Mouse (Mus musculus): ENCODE data around the gene Pym1.

Pym1 gene

DNA sequence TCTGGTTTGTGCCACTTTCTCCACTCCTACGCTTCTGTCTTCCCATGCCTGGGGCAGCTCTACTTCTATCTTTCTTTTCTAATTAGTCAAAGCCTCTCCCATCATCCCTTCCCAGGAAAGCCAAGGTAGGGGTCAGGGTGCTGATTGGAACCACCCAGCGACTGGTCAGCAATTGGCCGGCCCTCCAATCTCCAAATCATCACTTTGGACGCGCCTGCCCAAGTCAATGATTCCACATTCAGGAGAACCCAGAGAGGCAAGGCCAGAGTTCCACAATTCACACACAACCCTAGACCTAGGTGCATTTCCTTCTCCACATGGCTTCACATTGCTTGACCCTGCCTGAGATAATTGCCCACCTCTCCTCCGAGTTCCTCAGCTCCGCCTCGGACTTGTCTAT lies 3.5 kb upstream of the Pym1 start:
- in situ Hi-C loops (cut with MboI; ENCODE audit: unreplicated experiment in 2 of 2), result loop anchor here in 1 of 2 experiments (5.0 to 10.0 kb wide), 2 partner anchors 42 to 649 kb away; partner anchors contain the start of genes Baz2a and Pmel

DNA sequence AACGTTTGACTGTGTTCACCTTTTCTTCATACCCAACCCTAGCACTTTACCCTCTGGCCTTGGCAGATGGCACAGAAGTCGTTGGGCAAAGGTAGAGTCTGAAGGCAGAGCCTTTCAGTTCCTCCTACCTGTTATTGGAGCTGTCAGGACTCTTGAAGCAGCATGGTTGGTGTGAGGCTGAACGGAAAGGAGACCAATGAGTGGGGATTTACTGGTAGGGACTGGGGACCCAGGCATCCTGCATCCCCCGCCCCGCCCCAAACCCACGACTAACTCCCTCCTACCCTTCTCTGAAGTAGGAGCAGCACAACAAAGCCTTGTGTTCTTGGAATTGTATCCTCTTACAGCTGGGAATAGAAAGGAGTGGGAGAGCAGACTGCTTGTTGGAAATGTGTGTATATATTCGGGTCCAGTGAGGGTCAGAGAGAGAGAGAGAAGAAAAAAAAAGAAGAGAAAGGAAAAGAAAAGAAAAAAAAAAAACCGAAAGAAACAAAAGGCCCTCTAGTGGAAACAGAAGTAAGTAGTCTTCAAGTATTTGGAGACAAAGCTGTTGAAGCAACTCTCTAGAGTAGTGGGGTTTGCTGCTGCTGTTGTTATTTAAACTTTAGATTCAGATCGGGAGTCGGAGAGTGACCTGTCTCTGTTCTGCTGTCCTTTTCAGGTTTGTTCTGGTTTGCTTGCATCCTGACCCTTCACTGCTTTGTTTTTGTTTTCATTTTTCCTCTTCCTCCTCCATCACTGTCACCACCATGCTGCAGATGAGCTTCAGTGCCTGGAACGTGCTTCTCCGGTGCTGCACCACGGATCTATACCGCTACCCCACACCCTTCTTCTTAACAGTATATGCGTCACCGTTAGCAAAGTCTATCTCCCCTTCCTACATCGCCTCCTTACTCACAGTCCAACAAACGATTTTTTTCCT lies 2.7 kb upstream of the Pym1 start, which contains the start of gene Dgka:
Gene Dgka (minus strand): TSS at position 176 of the 922 bp plus-strand sequence.
- in situ Hi-C loops (cut with MboI; ENCODE audit: unreplicated experiment in 2 of 2), result loop anchor here in 1 of 2 experiments (5.0 to 10.0 kb wide), 2 partner anchors 43 to 650 kb away; partner anchors contain the start of genes Baz2a and Pmel

DNA sequence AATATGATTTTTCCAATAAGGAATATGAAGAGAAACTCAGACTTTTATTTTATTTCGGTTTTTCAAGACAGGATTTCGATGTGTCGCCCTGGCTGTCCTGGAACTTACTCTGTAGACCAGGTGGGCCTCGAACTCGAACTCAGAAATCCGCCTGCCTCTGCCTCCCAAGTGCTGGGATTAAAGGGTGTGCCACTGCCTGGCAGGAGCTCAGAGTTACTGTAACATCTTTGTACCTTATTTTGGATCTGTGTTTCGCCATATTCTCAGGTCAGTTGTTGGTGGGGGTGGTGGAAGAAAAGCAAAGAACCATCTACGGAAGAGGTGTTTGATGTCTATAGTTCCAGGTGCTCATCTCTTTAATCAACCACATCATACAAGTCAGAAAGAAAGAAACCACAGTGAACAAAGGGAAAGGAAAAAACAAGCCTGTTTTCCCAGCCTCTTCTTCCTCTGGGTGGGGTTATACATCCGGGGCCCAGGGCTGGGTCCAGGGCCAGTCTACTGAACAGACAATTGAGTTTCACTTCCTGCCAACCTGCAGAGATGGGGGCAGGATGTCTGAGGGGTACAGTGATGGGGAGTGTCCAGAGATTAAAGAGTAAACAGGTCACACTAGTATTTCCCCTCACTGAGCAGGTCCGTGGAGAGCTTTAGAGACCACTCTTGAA lies 1.6 kb upstream of the Pym1 start:
- in situ Hi-C loops (cut with MboI; ENCODE audit: unreplicated experiment in 2 of 2), result loop anchor here in 1 of 2 experiments (10.0 kb wide), 1 partner anchor 651 kb away; the partner anchor contains the start of gene Baz2a

DNA sequence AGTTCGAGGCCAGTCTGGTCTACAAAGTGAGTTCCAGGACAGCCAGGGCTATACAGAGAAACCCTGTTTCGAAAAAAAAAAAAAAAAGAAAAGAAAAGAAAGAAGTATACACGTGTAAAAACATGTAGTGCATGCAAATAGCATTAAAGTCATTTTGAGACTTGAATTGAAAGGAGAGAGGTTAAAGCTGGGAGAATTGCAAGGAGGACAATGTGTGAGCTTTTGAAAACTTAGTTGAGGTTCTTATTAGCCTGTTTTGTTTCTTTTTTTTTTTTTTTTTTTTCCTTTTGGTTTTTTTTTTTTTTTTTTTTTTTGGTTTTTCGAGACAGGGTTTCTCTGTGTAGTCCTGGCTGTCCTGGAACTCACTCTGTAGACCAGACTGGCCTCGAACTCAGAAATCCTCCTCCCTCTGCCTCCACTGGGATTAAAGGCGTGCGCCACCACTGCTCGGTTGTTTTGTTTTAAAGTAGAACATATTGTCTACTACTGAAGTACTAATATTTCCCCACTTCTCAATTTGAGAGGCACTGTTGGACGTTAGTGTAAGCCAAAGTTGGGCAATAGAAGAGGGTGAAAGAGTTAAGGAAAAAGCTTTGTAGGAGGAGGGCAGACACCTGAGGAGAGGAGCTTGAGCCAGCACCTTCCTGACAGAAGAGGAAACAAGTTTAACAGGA lies 580 bp upstream of the Pym1 start:
- in situ Hi-C loops (cut with MboI; ENCODE audit: unreplicated experiment in 2 of 2), result loop anchor here in 1 of 2 experiments (10.0 kb wide), 1 partner anchor 652 kb away; the partner anchor contains the start of gene Baz2a

DNA sequence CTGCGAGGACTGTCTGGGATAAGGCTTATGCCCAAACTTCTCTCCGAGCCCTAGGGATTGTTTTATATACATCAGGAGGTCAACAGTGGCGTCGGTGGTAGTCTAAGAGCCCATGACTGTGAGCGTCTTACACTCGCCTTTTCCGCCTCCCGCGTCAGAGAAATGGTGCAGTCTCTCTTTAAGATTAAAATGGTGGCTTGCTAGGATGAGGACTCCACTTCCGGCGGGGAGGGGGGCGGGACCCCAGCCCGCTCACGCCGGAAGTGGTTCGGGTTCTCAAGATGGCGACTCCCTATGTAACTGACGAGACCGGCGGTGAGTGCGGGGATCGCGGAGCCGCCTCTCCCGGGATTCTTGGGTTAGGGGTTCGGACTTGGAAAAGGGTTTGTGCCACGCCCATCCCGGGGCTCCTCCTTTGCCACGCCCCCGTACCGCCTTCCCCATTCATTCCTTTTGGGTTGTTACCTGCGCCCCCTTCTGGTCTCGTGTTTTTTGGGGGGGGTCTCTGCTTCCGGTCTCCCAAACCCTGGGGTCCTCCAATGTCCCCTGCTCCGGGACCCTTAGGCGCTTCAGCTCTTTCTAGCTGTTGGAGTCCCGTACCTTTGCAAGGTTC lies 669 bp downstream of the Pym1 start:
- in situ Hi-C loops (cut with MboI; ENCODE audit: unreplicated experiment in 2 of 2), result loop anchor here in 1 of 2 experiments (10.0 kb wide), 1 partner anchor 654 kb away; the partner anchor contains the start of gene Baz2a

DNA sequence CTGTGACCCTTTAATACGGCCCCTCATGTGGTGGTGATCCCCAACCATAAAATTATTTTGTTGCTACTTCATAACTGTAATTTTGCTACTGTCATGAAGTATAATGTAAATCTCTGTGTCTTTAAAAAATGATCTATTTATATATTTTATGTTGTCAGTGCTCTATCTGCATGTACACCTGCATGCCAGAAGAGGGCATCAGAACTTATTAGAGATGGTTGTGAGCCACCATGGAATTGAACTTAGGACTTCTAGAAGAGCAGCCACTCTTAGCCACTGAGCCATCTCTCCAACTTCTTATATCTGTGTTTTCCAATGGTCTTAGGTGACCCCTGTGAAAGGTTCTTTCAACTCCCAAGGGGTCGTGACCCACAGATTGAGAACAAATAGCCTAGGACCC lies 25.2 kb downstream of the Pym1 start:
- in situ Hi-C loops (cut with MboI; ENCODE audit: unreplicated experiment in 2 of 2), result no loop called here

DNA sequence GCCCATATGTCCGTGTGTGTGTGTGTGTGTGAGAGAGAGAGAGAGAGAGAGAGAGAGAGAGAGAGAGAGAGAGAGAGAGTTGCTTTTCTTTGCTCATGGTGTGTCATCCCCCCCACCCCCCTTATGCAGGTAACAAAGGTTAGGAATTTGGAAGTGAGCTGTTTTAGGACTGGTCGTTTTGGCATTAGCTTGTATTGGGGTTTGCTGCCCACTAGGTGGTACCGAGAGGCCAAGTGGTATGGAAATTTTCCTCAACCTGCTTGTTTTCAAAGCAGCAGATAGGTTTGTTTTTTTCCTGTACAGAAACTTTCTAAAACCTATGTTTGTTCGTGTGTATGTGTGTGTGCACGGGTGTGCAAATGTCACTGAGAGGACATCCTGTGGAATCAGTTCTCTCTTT lies 26.0 kb downstream of the Pym1 start:
- in situ Hi-C loops (cut with MboI; ENCODE audit: unreplicated experiment in 2 of 2), result no loop called here

DNA sequence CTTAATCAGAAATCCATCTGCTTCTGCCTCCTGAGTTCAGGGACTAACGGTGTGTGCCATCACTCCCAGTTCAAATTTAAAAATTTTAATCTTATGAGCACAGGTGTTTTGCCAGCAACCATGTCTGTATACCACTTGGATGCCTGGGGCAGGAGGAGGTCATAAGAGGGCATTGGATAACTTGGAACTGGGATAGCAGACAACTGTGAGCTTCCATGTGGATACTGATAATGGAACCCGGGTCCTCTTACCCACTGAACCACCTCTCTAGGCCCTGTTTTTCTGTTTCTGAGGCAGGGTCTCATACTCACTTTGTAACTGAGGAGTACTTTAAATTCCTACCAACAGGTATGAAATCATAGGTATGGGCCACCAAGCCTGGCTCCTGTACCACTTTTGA lies 30.8 kb downstream of the Pym1 start:
- in situ Hi-C loops (cut with MboI; ENCODE audit: unreplicated experiment in 2 of 2), result loop anchor here in 1 of 2 experiments (5.0 kb wide), 1 partner anchor 119 kb away; no protein-coding TSS in a partner anchor

DNA sequence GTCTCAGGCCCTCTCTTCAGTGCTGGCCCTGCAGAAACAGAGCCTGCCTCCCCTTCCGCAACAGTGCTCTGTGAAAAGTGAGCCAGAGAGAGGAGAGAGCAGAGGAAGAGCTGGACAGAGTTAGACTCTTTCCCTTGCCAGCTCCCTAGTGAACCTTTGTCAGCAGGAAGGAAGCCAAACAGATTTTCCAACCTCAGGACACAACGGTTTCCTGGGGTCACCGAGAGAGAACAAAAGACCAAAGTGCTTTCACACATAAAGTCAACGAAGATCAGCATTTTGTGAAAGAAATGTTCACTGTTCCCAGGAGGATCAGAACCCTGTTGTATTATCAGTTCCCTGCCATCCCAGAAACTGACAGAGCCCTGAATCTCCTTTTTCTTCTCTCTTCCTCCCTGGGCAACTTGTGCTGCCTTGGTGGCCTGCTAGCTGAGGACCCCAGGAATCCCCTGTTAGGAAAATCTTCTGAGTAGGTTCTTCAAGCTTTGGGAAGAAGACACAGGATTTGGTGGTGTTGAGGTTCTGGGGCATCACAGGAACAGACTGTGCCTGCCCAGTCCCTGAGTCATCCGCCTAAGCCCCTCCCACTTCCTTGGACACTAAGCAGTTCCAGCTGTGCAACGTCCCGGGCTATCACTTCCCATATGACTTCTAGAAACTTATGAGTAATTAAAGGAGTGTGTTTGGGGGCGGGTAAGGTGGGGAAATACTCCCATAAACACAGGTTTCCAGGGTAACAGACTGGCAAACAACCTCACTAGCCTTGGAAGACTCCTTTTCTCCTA lies 31.5 kb downstream of the Pym1 start:
- in situ Hi-C loops (cut with MboI; ENCODE audit: unreplicated experiment in 2 of 2), result loop anchor here in 1 of 2 experiments (5.0 kb wide), 1 partner anchor 118 kb away; no protein-coding TSS in a partner anchor

DNA sequence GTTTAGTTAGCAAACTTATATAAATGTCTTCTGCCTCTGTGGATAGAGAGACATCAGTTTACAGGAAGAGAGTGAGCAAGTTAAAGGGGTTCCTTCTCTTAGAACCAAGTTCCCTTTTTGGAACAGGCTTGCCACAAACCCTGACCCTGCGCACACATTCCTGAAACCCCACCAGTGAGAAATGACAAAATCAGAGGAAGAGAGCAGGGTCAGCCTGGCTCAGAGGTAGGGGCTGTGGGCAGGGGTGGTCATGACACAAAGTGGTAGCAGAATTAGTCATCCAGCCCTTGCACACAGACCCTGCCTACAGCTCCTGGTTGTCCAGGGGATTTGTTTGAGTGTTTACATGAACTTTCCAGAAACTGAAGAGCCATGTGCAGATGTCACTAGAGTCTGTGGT lies 32.5 kb downstream of the Pym1 start:
- in situ Hi-C loops (cut with MboI; ENCODE audit: unreplicated experiment in 2 of 2), result no loop called here

DNA sequence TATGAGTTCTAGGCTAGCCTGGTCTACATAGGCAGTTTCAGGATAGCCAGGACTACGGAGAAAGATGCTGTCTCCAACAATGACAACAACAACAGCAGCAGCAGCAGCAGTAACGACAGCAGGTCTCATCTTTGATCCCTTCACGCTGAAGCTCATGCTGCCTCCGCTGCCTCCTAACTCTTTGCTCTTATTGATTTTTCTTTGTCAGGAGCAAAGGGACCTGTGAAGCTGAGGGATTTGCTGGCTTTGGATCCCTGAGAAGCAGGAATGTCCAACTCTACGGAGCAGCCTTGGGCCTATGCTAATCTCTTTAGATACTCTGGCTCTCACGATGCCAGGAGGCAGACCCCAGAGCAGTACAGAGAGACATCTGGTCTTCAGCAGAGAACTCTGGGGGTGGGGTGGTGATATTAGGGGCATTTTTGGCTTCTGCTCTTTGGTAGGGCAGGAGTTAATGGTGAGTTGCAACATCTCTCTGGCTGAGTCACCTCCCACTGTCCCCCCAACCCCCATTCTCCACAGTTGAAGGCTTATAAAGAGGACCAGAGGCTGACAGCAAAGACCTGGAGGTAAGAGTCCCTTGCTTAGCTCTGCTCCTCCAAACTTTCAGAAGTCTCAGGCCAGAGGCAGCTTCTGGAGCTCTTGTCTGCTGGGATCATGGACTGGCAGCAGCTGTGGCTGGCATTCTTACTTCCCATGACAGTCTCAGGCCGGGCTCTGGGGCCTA lies 42.9 kb downstream of the Pym1 start, which contains the start of gene Mmp19:
Gene Mmp19 (plus strand): TSS at position 513 of the 727 bp plus-strand sequence.
- in situ Hi-C loops (cut with MboI; ENCODE audit: unreplicated experiment in 2 of 2), result no loop called here

DNA sequence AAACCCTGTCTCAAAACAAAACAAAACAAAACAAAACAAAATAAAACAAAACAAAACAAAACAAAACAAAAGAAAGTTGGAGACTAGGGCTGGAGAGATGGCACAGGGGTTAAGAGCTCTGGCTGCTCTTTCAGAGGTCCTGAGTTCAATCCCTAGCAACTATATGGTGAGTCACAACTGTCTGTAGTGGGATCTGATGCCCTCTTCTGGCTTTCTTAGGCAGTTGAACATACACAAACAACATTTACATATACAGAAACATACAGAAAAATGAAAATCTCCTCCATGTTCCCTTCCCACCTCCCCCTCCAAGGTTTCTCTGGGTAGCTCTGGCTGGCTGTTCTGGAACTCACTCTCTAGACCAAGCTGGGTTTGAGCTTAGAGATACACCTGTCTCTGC lies 44.4 kb downstream of the Pym1 start:
- in situ Hi-C loops (cut with MboI; ENCODE audit: unreplicated experiment in 2 of 2), result no loop called here

DNA sequence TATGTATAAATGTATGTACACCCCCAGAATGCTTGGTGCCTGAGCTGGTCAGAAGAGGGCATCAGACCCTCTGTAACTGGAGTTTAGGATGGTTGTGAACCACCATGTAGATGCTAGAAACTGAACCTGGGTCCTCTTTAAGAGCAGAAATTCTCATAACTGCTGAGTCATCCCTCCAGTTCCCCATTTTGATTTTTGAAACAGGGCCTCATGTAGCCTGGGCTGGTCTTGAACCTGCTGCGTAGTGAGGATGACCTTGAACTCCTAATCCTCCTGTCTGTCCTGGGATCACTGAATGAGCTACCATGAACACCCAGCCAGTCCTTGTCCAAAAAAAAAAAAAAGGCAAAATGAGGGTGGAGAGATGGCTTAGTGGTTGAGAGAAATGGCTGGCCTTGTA lies 45.6 kb downstream of the Pym1 start:
- in situ Hi-C loops (cut with MboI; ENCODE audit: unreplicated experiment in 2 of 2), result no loop called here

DNA sequence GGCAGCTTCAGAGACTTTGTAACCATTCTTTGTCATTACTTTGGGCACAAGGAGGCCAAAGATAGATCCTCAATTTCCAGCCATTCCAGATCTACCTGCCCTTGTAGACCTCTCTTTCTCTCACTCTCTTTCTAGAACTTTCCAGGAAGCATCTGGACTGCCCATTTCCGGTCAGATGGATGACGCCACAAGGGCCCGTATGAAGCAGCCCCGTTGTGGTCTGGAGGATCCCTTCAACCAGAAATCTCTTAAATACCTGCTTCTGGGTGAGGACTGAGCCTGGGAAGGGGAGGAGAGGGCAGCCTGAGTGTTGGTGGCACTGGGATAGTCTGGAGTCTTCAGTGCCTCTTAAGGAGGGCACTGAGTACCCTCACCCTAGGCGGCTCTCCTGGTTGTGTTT lies 46.7 kb downstream of the Pym1 start:
- in situ Hi-C loops (cut with MboI; ENCODE audit: unreplicated experiment in 2 of 2), result no loop called here

DNA sequence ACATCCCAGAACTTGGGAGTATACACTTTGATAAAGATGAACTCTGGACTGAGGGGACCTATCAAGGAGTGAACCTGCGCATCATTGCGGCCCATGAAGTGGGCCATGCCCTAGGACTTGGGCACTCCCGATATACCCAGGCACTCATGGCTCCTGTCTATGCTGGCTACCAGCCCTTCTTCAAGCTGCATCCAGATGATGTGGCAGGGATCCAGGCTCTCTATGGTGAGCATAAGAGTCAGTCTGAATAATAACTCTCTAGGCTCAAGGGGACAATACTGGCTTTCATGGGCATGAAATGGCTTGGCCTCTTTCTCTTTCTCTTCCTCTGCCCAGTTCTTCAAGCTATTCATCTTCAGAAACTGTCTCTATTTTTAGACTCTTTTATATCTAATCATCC lies 47.9 kb downstream of the Pym1 start:
- in situ Hi-C loops (cut with MboI; ENCODE audit: unreplicated experiment in 2 of 2), result no loop called here

DNA sequence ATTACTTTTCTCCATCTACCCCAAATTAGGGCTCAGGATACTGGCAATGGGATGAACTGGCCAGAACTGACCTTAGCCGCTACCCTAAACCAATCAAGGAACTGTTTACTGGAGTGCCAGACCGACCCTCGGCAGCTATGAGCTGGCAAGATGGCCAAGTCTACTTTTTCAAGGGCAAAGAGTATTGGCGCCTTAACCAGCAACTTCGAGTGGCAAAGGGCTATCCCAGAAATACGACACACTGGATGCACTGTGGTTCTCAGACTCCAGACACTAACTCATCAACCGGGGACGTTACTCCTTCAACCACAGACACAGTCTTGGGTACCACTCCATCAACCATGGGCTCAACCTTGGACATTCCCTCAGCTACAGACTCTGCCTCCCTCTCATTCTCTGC lies 51.0 kb downstream of the Pym1 start:
- in situ Hi-C loops (cut with MboI; ENCODE audit: unreplicated experiment in 2 of 2), result no loop called here

DNA sequence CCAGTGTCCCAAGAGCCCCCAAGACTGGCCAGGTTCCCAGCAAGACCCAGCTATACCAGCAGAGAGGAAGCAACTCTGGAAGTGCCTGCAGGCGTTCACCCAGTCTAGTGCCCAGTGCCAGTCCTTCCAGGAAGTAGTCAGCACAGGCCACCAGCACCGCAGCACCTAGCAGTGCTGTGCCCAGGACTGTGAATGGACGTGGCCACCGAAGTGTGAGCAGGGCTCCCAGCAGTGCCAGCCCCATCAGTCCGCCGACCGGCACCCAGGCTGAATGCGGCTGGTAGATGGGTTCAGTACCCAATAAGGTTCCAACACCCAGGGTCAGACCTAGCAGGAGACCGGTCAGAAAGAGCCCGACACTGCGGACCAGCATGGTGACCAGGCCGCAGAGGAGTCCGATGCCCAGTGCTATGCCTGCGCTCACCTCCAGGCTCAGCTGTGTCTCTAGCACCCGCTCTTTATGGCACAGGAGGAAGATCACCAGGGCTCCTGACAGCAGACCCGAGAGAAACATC lies 54.3 kb downstream of the Pym1 start:
- in situ Hi-C loops (cut with MboI; ENCODE audit: unreplicated experiment in 2 of 2), result loop anchor here (5.0 to 10.0 kb wide), 2 partner anchors 47 to 50 kb away; no protein-coding TSS in a partner anchor

DNA sequence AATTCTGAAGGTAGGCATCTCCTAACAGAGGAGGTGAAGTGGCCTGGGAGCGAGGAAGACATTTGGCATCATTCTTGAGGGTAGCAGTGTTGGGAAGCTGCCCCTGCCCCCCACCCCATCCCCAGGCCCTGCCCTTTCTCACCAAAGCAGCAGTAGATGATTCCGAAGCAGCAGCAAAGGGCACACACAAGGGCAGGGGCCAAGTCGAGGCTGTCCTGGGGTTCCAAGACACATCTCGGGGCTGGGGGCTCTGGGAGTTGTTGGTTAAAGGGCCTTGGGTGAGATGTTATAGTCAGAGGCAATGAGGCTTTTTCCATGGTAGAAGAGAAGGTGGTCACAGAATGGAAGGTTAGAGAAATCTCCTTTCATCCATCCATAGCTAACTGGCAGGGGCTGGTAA lies 55.3 kb downstream of the Pym1 start:
- in situ Hi-C loops (cut with MboI; ENCODE audit: unreplicated experiment in 2 of 2), result loop anchor here (5.0 to 10.0 kb wide), 2 partner anchors 48 to 51 kb away; no protein-coding TSS in a partner anchor

Data from v-Abl transformed pro-B cells (cell line).